ENCODE assay signal across 11 mouse cellular contexts in genomic region chr8:30227354-30227753, GRCm38 (mm10).
DNase-seq lines count a peak whose midpoint lies in the region; ATAC-seq and TF ChIP-seq lines count a peak whose summit lies in the region.
"Had no signal": no experiment of that assay in that cellular context is flagged by ENCODE, and none has a peak within 500 bp of the region (broad histone marks: within the 10 kb centered on the region; RNA-seq: fewer than 3 reads in every experiment).

No protein-coding gene starts in this region.

- peak overlapping the region; percentile 30; the same call in 1 of the 2 replicates for H3K27ac ChIP-seq in forebrain, embryonic 14.5 days (ENCODE audit: low read depth, low read length)
- H3K27ac ChIP-seq in forebrain, embryonic 11.5 days (ENCODE audit: low read depth, low read length), result no peak overlapping the region
- H3K27ac ChIP-seq in midbrain, postnatal 0 days (ENCODE audit: low read depth, low read length), result no peak overlapping the region
- H3K27ac ChIP-seq in midbrain, embryonic 16.5 days (ENCODE audit: low read length), result no peak overlapping the region
- H3K27ac ChIP-seq in embryonic facial prominence, embryonic 14.5 days (replicated peaks; ENCODE audit: low read depth, low read length), result no peak overlapping the region
- H3K27ac ChIP-seq: limb, embryonic 15.5 days; macrophage had no signal

- peak; percentile 80; the same call in 1 of the 2 replicates for ATAC-seq in forebrain, embryonic 14.5 days
- ATAC-seq in forebrain, embryonic 11.5 days (replicated peaks; ENCODE audit: low FRiP score), result no peak
- no peak; the same call in 1 of the 2 replicates for ATAC-seq in midbrain, postnatal 0 days (ENCODE audit: low FRiP score)
- ATAC-seq in midbrain, embryonic 16.5 days, result no peak
- no peak for ATAC-seq in embryonic facial prominence, embryonic 14.5 days (ENCODE audit: low read depth)
- no peak for ATAC-seq in inflammation-experienced regulatory T-cells, adult 6 months

- TF ChIP-seq CTCF in midbrain, postnatal 0 days (IDR thresholded peaks at IDR 0.05), result no peak

- no peaks in the 10 kb centered on the region for H3K9me3 ChIP-seq in forebrain, embryonic 14.5 days (replicated peaks; ENCODE audit: control insufficient read depth, low read length)
- no peaks in the 10 kb centered on the region for H3K9me3 ChIP-seq in forebrain, embryonic 11.5 days (ENCODE audit: control insufficient read depth, low read length)
- no peaks in the 10 kb centered on the region for H3K9me3 ChIP-seq in midbrain, postnatal 0 days (ENCODE audit: low read length)
- H3K9me3 ChIP-seq in midbrain, embryonic 16.5 days (replicated peaks; ENCODE audit: control insufficient read depth, low read length, poor library complexity, severe bottlenecking), result no peaks in the 10 kb centered on the region
- H3K9me3 ChIP-seq in embryonic facial prominence, embryonic 14.5 days (ENCODE audit: control insufficient read depth, low read length), result no peaks in the 10 kb centered on the region
- H3K9me3 ChIP-seq: limb, embryonic 15.5 days had no signal

- no peaks in the 10 kb centered on the region for H3K4me1 ChIP-seq in forebrain, embryonic 14.5 days (ENCODE audit: control insufficient read depth, insufficient read depth, low read length)
- no peaks in the 10 kb centered on the region for H3K4me1 ChIP-seq in forebrain, embryonic 11.5 days (replicated peaks; ENCODE audit: control insufficient read depth, insufficient read depth, low read length)
- no peaks in the 10 kb centered on the region for H3K4me1 ChIP-seq in midbrain, postnatal 0 days (ENCODE audit: insufficient read depth, low read length)
- no peaks in the 10 kb centered on the region for H3K4me1 ChIP-seq in midbrain, embryonic 16.5 days (ENCODE audit: control insufficient read depth, insufficient read depth, low read length)
- no peaks in the 10 kb centered on the region for H3K4me1 ChIP-seq in embryonic facial prominence, embryonic 14.5 days (ENCODE audit: control insufficient read depth, insufficient read depth, low read length)
- H3K4me1 ChIP-seq: limb, embryonic 15.5 days had no signal

- H3K4me3 ChIP-seq in forebrain, embryonic 14.5 days (ENCODE audit: low read depth, low read length), result no peak overlapping the region
- H3K4me3 ChIP-seq in forebrain, embryonic 11.5 days (ENCODE audit: low read depth, low read length), result no peak overlapping the region
- H3K4me3 ChIP-seq in midbrain, postnatal 0 days (ENCODE audit: low read depth, low read length), result no peak overlapping the region
- no peak overlapping the region for H3K4me3 ChIP-seq in midbrain, embryonic 16.5 days (ENCODE audit: low read depth, low read length)
- no peak overlapping the region for H3K4me3 ChIP-seq in embryonic facial prominence, embryonic 14.5 days (ENCODE audit: low read depth, low read length)
- H3K4me3 ChIP-seq: limb, embryonic 15.5 days had no signal

- H3K4me2 ChIP-seq in forebrain, embryonic 14.5 days (ENCODE audit: low read length), result no peak overlapping the region
- no peak overlapping the region for H3K4me2 ChIP-seq in forebrain, embryonic 11.5 days (ENCODE audit: low read depth, low read length, severe bottlenecking)
- H3K4me2 ChIP-seq in midbrain, postnatal 0 days (ENCODE audit: low read depth, low read length, poor library complexity, severe bottlenecking), result no peak overlapping the region
- no peak overlapping the region for H3K4me2 ChIP-seq in midbrain, embryonic 16.5 days (ENCODE audit: low read length)
- H3K4me2 ChIP-seq in embryonic facial prominence, embryonic 14.5 days (ENCODE audit: low read depth, low read length), result no peak overlapping the region
- H3K4me2 ChIP-seq: limb, embryonic 15.5 days had no signal

- 54% methylated on average over 5 of the region's 5 CpGs for WGBS in forebrain, embryonic 14.5 days
- WGBS in forebrain, embryonic 11.5 days, result 83% methylated on average over 5 of the region's 5 CpGs
- 70% methylated on average over 5 of the region's 5 CpGs for WGBS in midbrain, postnatal 0 days
- 58% methylated on average over 5 of the region's 5 CpGs for WGBS in midbrain, embryonic 16.5 days
- WGBS in embryonic facial prominence, embryonic 14.5 days, result 48% methylated on average over 5 of the region's 5 CpGs

- DNase-seq in forebrain, embryonic 14.5 days (ENCODE audit: low spot score), result peak; percentile 65
- no peak for DNase-seq in forebrain, embryonic 11.5 days (ENCODE audit: low spot score)
- peak; percentile 84 for DNase-seq in midbrain, postnatal 0 days (ENCODE audit: low spot score)
- DNase-seq in embryonic facial prominence, embryonic 14.5 days (ENCODE audit: low spot score), result peak; percentile 32
- DNase-seq in retina, postnatal 1 day, result peak; percentile 26
- DNase-seq in adrenal gland, adult 2 months, result no peak
- DNase-seq: kidney, adult 11 months had no signal

- H3K9ac ChIP-seq in forebrain, embryonic 14.5 days (ENCODE audit: low read length), result no peak overlapping the region
- H3K9ac ChIP-seq in forebrain, embryonic 11.5 days (ENCODE audit: low read length), result no peak overlapping the region
- H3K9ac ChIP-seq in midbrain, postnatal 0 days (replicated peaks; ENCODE audit: low read length, poor library complexity, severe bottlenecking), result no peak overlapping the region
- H3K9ac ChIP-seq in midbrain, embryonic 16.5 days (ENCODE audit: low read depth, low read length), result no peak overlapping the region
- no peak overlapping the region for H3K9ac ChIP-seq in embryonic facial prominence, embryonic 14.5 days (ENCODE audit: low read depth, low read length)
- H3K9ac ChIP-seq: limb, embryonic 15.5 days had no signal

- no peaks in the 10 kb centered on the region for H3K36me3 ChIP-seq in forebrain, embryonic 14.5 days (ENCODE audit: control insufficient read depth, insufficient read depth, low read length)
- no peaks in the 10 kb centered on the region for H3K36me3 ChIP-seq in forebrain, embryonic 11.5 days (ENCODE audit: control insufficient read depth, insufficient read depth, low read length)
- H3K36me3 ChIP-seq in midbrain, postnatal 0 days (ENCODE audit: insufficient read depth, low read length), result no peaks in the 10 kb centered on the region
- no peaks in the 10 kb centered on the region for H3K36me3 ChIP-seq in midbrain, embryonic 16.5 days (ENCODE audit: control insufficient read depth, insufficient read depth, low read length)
- no peaks in the 10 kb centered on the region for H3K36me3 ChIP-seq in embryonic facial prominence, embryonic 14.5 days (ENCODE audit: control insufficient read depth, insufficient read depth, low read length)
- H3K36me3 ChIP-seq: limb, embryonic 15.5 days had no signal

- H3K27me3 ChIP-seq in forebrain, embryonic 14.5 days (replicated peaks; ENCODE audit: control insufficient read depth, insufficient read depth, low read length), result no peaks in the 10 kb centered on the region
- H3K27me3 ChIP-seq in forebrain, embryonic 11.5 days (ENCODE audit: control insufficient read depth, insufficient read depth, low read length), result no peaks in the 10 kb centered on the region
- no peaks in the 10 kb centered on the region for H3K27me3 ChIP-seq in midbrain, postnatal 0 days (ENCODE audit: insufficient read depth, low read length)
- H3K27me3 ChIP-seq in midbrain, embryonic 16.5 days (ENCODE audit: control insufficient read depth, insufficient read depth, low read depth, low read length), result no peaks in the 10 kb centered on the region
- H3K27me3 ChIP-seq in embryonic facial prominence, embryonic 14.5 days (replicated peaks; ENCODE audit: control insufficient read depth, insufficient read depth, low read length), result no peaks in the 10 kb centered on the region
- H3K27me3 ChIP-seq: limb, embryonic 15.5 days had no signal

Comparison
In these comparisons a context has a peak if more than half of its experiments do, and no peak if none do; other contexts are left out.
1. DNase-seq: peak in forebrain, embryonic 14.5 days (single experiment), midbrain, postnatal 0 days (single experiment), embryonic facial prominence, embryonic 14.5 days (single experiment) and retina, postnatal 1 day (single experiment); none in forebrain, embryonic 11.5 days (single experiment) and adrenal gland, adult 2 months (single experiment).